Mouse (Mus musculus): Measurements from ENCODE around the gene Atp6v0e2. TPM values are rescaled to one million over a fixed set of nuclear protein-coding genes. Genes with fewer than 3 reads are reported as not detected.
A peak's percentile ranks its signal among the peaks of the same experiment; 100 is the strongest.

Gene Atp6v0e2
- polyA plus RNA-seq (2015; fragmentation: Nextera tagmentation; extraction: Ambion mirVana): 226 and 248 TPM in 2 replicates

GRCm38 (mm10) chr6:48537105-48537954, at the start of gene Atp6v0e2:
Gene Atp6v0e2 (plus strand): TSS chr6:48537615.
- ATAC-seq: peak; percentile 97
- 2% methylated on average over 38 of the region's 38 CpGs for WGBS
- peak within 1 kb of the TSS; percentile 79 for H3K4me3 ChIP-seq (replicated peaks; ENCODE audit: low read length)

GRCm38 (mm10) chr6:48487747-48488725, 49.4 kb upstream of the Atp6v0e2 start:
- Histone ChIP-seq H3K4me3 (replicated peaks; ENCODE audit: low read length) (0 out of 2 replicates have a peak overlapping the region, but pooled peaks have one; percentile 9), H3K27ac (ENCODE audit: low read length) (no peak overlapping the region), H3K27me3 (replicated peaks; ENCODE audit: control insufficient read depth, insufficient read depth, low read length) (no peaks in the 10 kb centered on the region), H3K4me2 (ENCODE audit: low read length) (peak overlapping the region; percentile 29; the same call in 1 of the 2 replicates), H3K9me3 (ENCODE audit: control insufficient read depth, low read length) (no peaks in the 10 kb centered on the region), H3K36me3 (ENCODE audit: control insufficient read depth, insufficient read depth) (no peaks in the 10 kb centered on the region), H3K4me1 (replicated peaks; ENCODE audit: control insufficient read depth, insufficient read depth, low read length) (0 out of 2 replicates have a peak, but pooled peaks cover 4% of the 10 kb centered on the region), H3K9ac (replicated peaks; ENCODE audit: low read depth, low read length) (peak overlapping the region; percentile 40)
- WGBS: 15% methylated on average over 21 of the region's 25 CpGs
- ATAC-seq: peak; percentile 34; the same call in 1 of the 2 replicates

More at GRCm38 (mm10) chr6:48537105-48537954, at the start of gene Atp6v0e2:
- H3K27me3 ChIP-seq (replicated peaks; ENCODE audit: control insufficient read depth, insufficient read depth, low read length): no peaks in the 10 kb centered on the region
- H3K9me3 ChIP-seq (ENCODE audit: control insufficient read depth, low read length): no peaks in the 10 kb centered on the region
- H3K9ac ChIP-seq (replicated peaks; ENCODE audit: low read depth, low read length): peak within 1 kb of the TSS; percentile 73
- H3K27ac ChIP-seq (ENCODE audit: low read length): peak within 1 kb of the TSS; percentile 55
- H3K4me2 ChIP-seq (ENCODE audit: low read length): peak within 1 kb of the TSS; percentile 85
- peaks cover 8% of the 10 kb centered on the region for H3K36me3 ChIP-seq (ENCODE audit: control insufficient read depth, insufficient read depth)
- H3K4me1 ChIP-seq (replicated peaks; ENCODE audit: control insufficient read depth, insufficient read depth, low read length): peaks cover 19% of the 10 kb centered on the region

GRCm38 (mm10) chr6:48489741-48490140, 47.7 kb upstream of the Atp6v0e2 start:
- peak; percentile 31 for ATAC-seq
- H3K4me2 ChIP-seq (ENCODE audit: low read length): no peak overlapping the region
- H3K27ac ChIP-seq (ENCODE audit: low read length): no peak overlapping the region
- H3K9ac ChIP-seq (replicated peaks; ENCODE audit: low read depth, low read length): no peak overlapping the region
- WGBS: 54% methylated on average over 3 of the region's 3 CpGs
- H3K27me3 ChIP-seq (replicated peaks; ENCODE audit: control insufficient read depth, insufficient read depth, low read length): no peaks in the 10 kb centered on the region
- H3K36me3 ChIP-seq (ENCODE audit: control insufficient read depth, insufficient read depth): no peaks in the 10 kb centered on the region
- H3K4me1 ChIP-seq (replicated peaks; ENCODE audit: control insufficient read depth, insufficient read depth, low read length): 0 out of 2 replicates have a peak, but pooled peaks cover 4% of the 10 kb centered on the region
- no peaks in the 10 kb centered on the region for H3K9me3 ChIP-seq (ENCODE audit: control insufficient read depth, low read length)
- no peak overlapping the region for H3K4me3 ChIP-seq (replicated peaks; ENCODE audit: low read length)

GRCm38 (mm10) chr6:48491361-48491760, 46.1 kb upstream of the Atp6v0e2 start:
- no peaks in the 10 kb centered on the region for H3K27me3 ChIP-seq (replicated peaks; ENCODE audit: control insufficient read depth, insufficient read depth, low read length)
- H3K4me3 ChIP-seq (replicated peaks; ENCODE audit: low read length): no peak overlapping the region
- H3K36me3 ChIP-seq (ENCODE audit: control insufficient read depth, insufficient read depth): no peaks in the 10 kb centered on the region
- 0 out of 2 replicates have a peak, but pooled peaks cover 4% of the 10 kb centered on the region for H3K4me1 ChIP-seq (replicated peaks; ENCODE audit: control insufficient read depth, insufficient read depth, low read length)
- ATAC-seq: no peak
- H3K4me2 ChIP-seq (ENCODE audit: low read length): no peak overlapping the region
- 72% methylated on average over 9 of the region's 9 CpGs for WGBS
- H3K27ac ChIP-seq (ENCODE audit: low read length): no peak overlapping the region
- H3K9me3 ChIP-seq (ENCODE audit: control insufficient read depth, low read length): no peaks in the 10 kb centered on the region
- no peak overlapping the region for H3K9ac ChIP-seq (replicated peaks; ENCODE audit: low read depth, low read length)

GRCm38 (mm10) chr6:48493136-48493730, 44.2 kb upstream of the Atp6v0e2 start:
- WGBS: 8% methylated on average over 8 of the region's 8 CpGs
- Histone ChIP-seq H3K9ac (replicated peaks; ENCODE audit: low read depth, low read length) (no peak overlapping the region), H3K27me3 (replicated peaks; ENCODE audit: control insufficient read depth, insufficient read depth, low read length) (no peaks in the 10 kb centered on the region), H3K27ac (ENCODE audit: low read length) (no peak overlapping the region), H3K9me3 (ENCODE audit: control insufficient read depth, low read length) (no peaks in the 10 kb centered on the region), H3K4me2 (ENCODE audit: low read length) (no peak overlapping the region), H3K4me1 (replicated peaks; ENCODE audit: control insufficient read depth, insufficient read depth, low read length) (no peaks in the 10 kb centered on the region), H3K4me3 (replicated peaks; ENCODE audit: low read length) (no peak overlapping the region), H3K36me3 (ENCODE audit: control insufficient read depth, insufficient read depth) (no peaks in the 10 kb centered on the region)
- ATAC-seq: no peak

- Histone ChIP-seq H3K9me3 (ENCODE audit: control insufficient read depth, low read length) (no peaks in the 10 kb centered on the region), H3K9ac (replicated peaks; ENCODE audit: low read depth, low read length) (no peak overlapping the region), H3K4me3 (replicated peaks; ENCODE audit: low read length) (no peak overlapping the region), H3K36me3 (ENCODE audit: control insufficient read depth, insufficient read depth) (no peaks in the 10 kb centered on the region), H3K27ac (ENCODE audit: low read length) (no peak overlapping the region), H3K4me2 (ENCODE audit: low read length) (no peak overlapping the region), H3K4me1 (replicated peaks; ENCODE audit: control insufficient read depth, insufficient read depth, low read length) (no peaks in the 10 kb centered on the region), H3K27me3 (replicated peaks; ENCODE audit: control insufficient read depth, insufficient read depth, low read length) (no peaks in the 10 kb centered on the region)
- WGBS: 87% methylated on average over 4 of the region's 4 CpGs
- no peak for ATAC-seq
These were observed 39.9 kb upstream of the Atp6v0e2 start for GRCm38 (mm10) chr6:48497521-48497920.

GRCm38 (mm10) chr6:48503847-48504240, 33.6 kb upstream of the Atp6v0e2 start:
- whole genome bisulfite sequencing: 10% methylated on average over 2 of the region's 2 CpGs
- no peak overlapping the region for H3K27ac ChIP-seq (ENCODE audit: low read length)
- H3K4me2 ChIP-seq (ENCODE audit: low read length): no peak overlapping the region
- no peak overlapping the region for H3K9ac ChIP-seq (replicated peaks; ENCODE audit: low read depth, low read length)
- peak; percentile 58 for ATAC-seq
- H3K4me3 ChIP-seq (replicated peaks; ENCODE audit: low read length): peak overlapping the region; percentile 70
- no peaks in the 10 kb centered on the region for H3K27me3 ChIP-seq (replicated peaks; ENCODE audit: control insufficient read depth, insufficient read depth, low read length)
- H3K36me3 ChIP-seq (ENCODE audit: control insufficient read depth, insufficient read depth): no peaks in the 10 kb centered on the region
- H3K9me3 ChIP-seq (ENCODE audit: control insufficient read depth, low read length): no peaks in the 10 kb centered on the region
- peaks cover 8% of the 10 kb centered on the region for H3K4me1 ChIP-seq (replicated peaks; ENCODE audit: control insufficient read depth, insufficient read depth, low read length)

- H3K4me2 ChIP-seq (ENCODE audit: low read length): peak overlapping the region; percentile 81
- peak overlapping the region; percentile 50; the same call in 1 of the 2 replicates for H3K27ac ChIP-seq (ENCODE audit: low read length)
- peak; percentile 98 for ATAC-seq
- peak overlapping the region; percentile 70 for H3K4me3 ChIP-seq (replicated peaks; ENCODE audit: low read length)
- no peaks in the 10 kb centered on the region for H3K9me3 ChIP-seq (ENCODE audit: control insufficient read depth, low read length)
- no peaks in the 10 kb centered on the region for H3K36me3 ChIP-seq (ENCODE audit: control insufficient read depth, insufficient read depth)
- H3K9ac ChIP-seq (replicated peaks; ENCODE audit: low read depth, low read length): peak overlapping the region; percentile 72
- peaks cover 8% of the 10 kb centered on the region for H3K4me1 ChIP-seq (replicated peaks; ENCODE audit: control insufficient read depth, insufficient read depth, low read length)
- WGBS: under 1% methylated on average over 26 of the region's 26 CpGs
- no peaks in the 10 kb centered on the region for H3K27me3 ChIP-seq (replicated peaks; ENCODE audit: control insufficient read depth, insufficient read depth, low read length)
These were observed 33.1 kb upstream of the Atp6v0e2 start for GRCm38 (mm10) chr6:48504241-48504854.
